Mouse (Mus musculus) C2C12 (cell line): ENCODE measurements at regions not wholly inside any gene's neighbourhood (a gene's known extent, or its start where the extent isn't known, plus 50 kb on each side); places are given as distances from the start of the nearest gene placed in this dataset.

Experiments
- H3K27me3 ChIP-seq: one replicate; pipeline ENCODE4 v1.6.1; 2011; ENCODE audit not compliant: control insufficient read depth, insufficient read depth, insufficient read length
- H3K36me3 ChIP-seq: one replicate; pipeline ENCODE4 v1.6.1; 2011; ENCODE audit not compliant: control insufficient read depth, insufficient read depth
- H3K4me3 ChIP-seq: one replicate; pipeline ENCODE4 v1.5.1; 2011; ENCODE audit warnings: mild to moderate bottlenecking, control low read depth; ENCODE audit not compliant: poor library complexity, insufficient read depth, severe bottlenecking
- H3K79me2 ChIP-seq: one replicate; pipeline ENCODE4 v1.6.1; 2011; ENCODE audit not compliant: control insufficient read depth, insufficient read depth
- H3K79me3 ChIP-seq: one replicate; pipeline ENCODE4 v1.6.1; 2011; ENCODE audit warnings: low read depth, control low read depth
- H3ac ChIP-seq: one replicate; pipeline ENCODE3; 2011; ENCODE audit warnings: low read depth; ENCODE audit not compliant: control insufficient read depth, insufficient read length
- CEBPB ChIP-seq: IDR thresholded peaks from one replicate; pipeline ENCODE4 v1.6.1; 2011; ENCODE audit warnings: low read depth, mild to moderate bottlenecking, control low read depth, moderate library complexity
- CTCF ChIP-seq: IDR thresholded peaks from one replicate; pipeline ENCODE4 v1.5.1; 2011; ENCODE audit not compliant: control insufficient read depth, insufficient read depth, insufficient read length
- FOSL1 ChIP-seq: IDR thresholded peaks from one replicate; pipeline ENCODE4 v1.8.0; 2011; ENCODE audit warnings: mild to moderate bottlenecking, low read length; ENCODE audit not compliant: poor library complexity, insufficient read depth, severe bottlenecking
- MAX ChIP-seq: IDR thresholded peaks from one replicate; pipeline ENCODE4 v1.6.1; 2011; ENCODE audit warnings: mild to moderate bottlenecking, control low read depth
- MYOD1 ChIP-seq: IDR thresholded peaks from one replicate; pipeline ENCODE4 v1.6.1; 2011; ENCODE audit warnings: low read depth; ENCODE audit not compliant: control insufficient read depth, insufficient read length
- MYOG ChIP-seq: IDR thresholded peaks from one replicate; pipeline ENCODE4 v1.6.1; 2011; ENCODE audit not compliant: control insufficient read depth, insufficient read length; ENCODE audit errors: extremely low read depth
- USF1 ChIP-seq: IDR thresholded peaks from one replicate; pipeline ENCODE4 v1.6.1; 2011; ENCODE audit warnings: low read depth, mild to moderate bottlenecking, control low read depth, moderate library complexity

DNA sequence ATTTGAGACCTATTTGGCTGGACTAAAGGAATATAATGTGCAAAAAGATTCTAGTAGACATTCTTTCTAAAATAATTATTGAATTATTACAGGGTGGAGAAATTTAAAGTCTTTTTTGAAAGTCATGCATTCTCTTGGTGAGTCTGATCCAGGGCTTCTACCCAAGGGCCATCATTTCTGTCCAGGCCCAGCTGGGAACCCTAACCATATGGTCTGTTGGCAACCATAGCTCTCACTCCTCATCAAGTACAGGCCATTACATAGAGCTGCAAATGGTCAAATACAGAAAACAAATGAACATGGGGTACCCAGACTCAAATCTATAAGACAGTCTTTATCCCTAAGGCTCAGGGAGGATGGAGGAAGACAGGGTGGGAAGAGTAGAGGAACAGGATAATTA lies 158.4 kb downstream of the Ankrd50 start:
- Histone ChIP-seq H3K36me3 (no peaks in the 10 kb centered on the region), H3K4me3 (no peak overlapping the region)
- TF ChIP-seq FOSL1 = no peak
- no peak for TF ChIP-seq USF1
- no peak for TF ChIP-seq CTCF
- TF ChIP-seq MAX = no peak
- no peak for TF ChIP-seq MYOG
- TF ChIP-seq CEBPB = no peak
- TF ChIP-seq MYOD1 = no peak

GRCm38 (mm10) chr3:38324663-38325062 lies 160.0 kb downstream of the Ankrd50 start:
- Histone ChIP-seq H3K79me3 (no peaks in the 10 kb centered on the region), H3K79me2 (no peaks in the 10 kb centered on the region), H3K4me3 (no peak overlapping the region), H3K27me3 (no peaks in the 10 kb centered on the region), H3ac (no peak overlapping the region), H3K36me3 (no peaks in the 10 kb centered on the region)
- TF ChIP-seq FOSL1 (no peak), MYOD1 (no peak), MYOG (no peak), MAX (no peak), CTCF (no peak), CEBPB (no peak), USF1 (no peak)

More for the DNA sequence above, 158.4 kb downstream of the Ankrd50 start:
- Histone ChIP-seq H3K27me3 (no peaks in the 10 kb centered on the region), H3K79me3 (no peaks in the 10 kb centered on the region), H3ac (no peak overlapping the region), H3K79me2 (no peaks in the 10 kb centered on the region)

DNA sequence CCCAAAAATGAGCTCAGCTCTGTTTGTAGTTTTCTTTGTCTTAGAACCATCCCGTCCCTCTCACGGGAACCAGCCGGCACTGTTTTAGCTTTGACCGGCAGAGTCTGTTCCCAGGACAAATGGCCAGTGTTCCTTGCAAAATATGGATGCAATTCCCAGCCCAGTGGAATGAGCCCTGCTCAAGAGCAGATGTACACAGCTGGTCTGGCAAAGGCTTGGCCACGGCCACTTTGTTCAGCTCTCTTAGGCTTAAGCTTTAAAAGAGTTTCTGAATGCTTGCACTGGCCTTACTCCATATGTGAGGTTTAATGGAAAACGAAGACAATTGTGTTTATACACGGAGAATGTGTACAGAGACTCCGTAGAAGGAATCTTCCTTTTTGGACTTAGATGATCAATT lies 162.2 kb downstream of the Ankrd50 start:
- TF ChIP-seq MYOD1 = no peak
- TF ChIP-seq FOSL1 = no peak
- no peak for TF ChIP-seq CEBPB
- TF ChIP-seq MAX = no peak
- no peak for TF ChIP-seq MYOG
- no peak for TF ChIP-seq CTCF
- no peak for TF ChIP-seq USF1
- H3K79me3 ChIP-seq = no peaks in the 10 kb centered on the region
- no peak overlapping the region for H3K4me3 ChIP-seq
- H3K36me3 ChIP-seq = no peaks in the 10 kb centered on the region
- no peak overlapping the region for H3ac ChIP-seq
- no peaks in the 10 kb centered on the region for H3K79me2 ChIP-seq
- no peaks in the 10 kb centered on the region for H3K27me3 ChIP-seq

DNA sequence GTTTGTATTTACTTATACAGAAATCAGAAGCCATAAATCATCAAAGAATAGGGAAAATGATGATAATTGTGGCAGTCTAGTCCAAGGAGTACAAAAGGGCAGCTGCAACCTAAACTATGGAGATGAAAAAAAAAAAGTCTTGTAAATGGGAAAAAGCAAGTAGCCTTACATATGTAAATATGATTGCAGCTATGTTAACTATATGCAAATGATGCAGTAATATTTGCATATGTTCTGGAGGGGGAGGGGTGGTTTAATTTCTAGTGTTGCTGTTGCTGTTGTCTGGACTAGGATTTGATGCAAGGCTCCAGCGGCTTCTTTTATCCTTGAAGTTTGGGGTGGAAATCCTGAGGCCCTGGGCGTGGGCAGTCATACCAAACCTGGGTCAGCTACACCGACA lies 163.0 kb downstream of the Ankrd50 start:
- H3ac ChIP-seq = no peak overlapping the region
- TF ChIP-seq MYOG = no peak
- TF ChIP-seq CEBPB = no peak

GRCm38 (mm10) chr3:38320998-38321397 lies 163.6 kb downstream of the Ankrd50 start:
- H3K27me3 ChIP-seq = no peaks in the 10 kb centered on the region
- no peaks in the 10 kb centered on the region for H3K79me3 ChIP-seq
- H3K36me3 ChIP-seq = no peaks in the 10 kb centered on the region
- no peaks in the 10 kb centered on the region for H3K79me2 ChIP-seq
- TF ChIP-seq MAX (no peak), CTCF (no peak), USF1 (no peak), MYOG (no peak), CEBPB (no peak), FOSL1 (no peak), MYOD1 (no peak)
- H3K4me3 ChIP-seq = no peak overlapping the region
- no peak overlapping the region for H3ac ChIP-seq

More for the DNA sequence above, 163.0 kb downstream of the Ankrd50 start:
- no peaks in the 10 kb centered on the region for H3K79me2 ChIP-seq
- no peaks in the 10 kb centered on the region for H3K36me3 ChIP-seq
- no peaks in the 10 kb centered on the region for H3K27me3 ChIP-seq
- H3K4me3 ChIP-seq = no peak overlapping the region
- no peaks in the 10 kb centered on the region for H3K79me3 ChIP-seq

DNA sequence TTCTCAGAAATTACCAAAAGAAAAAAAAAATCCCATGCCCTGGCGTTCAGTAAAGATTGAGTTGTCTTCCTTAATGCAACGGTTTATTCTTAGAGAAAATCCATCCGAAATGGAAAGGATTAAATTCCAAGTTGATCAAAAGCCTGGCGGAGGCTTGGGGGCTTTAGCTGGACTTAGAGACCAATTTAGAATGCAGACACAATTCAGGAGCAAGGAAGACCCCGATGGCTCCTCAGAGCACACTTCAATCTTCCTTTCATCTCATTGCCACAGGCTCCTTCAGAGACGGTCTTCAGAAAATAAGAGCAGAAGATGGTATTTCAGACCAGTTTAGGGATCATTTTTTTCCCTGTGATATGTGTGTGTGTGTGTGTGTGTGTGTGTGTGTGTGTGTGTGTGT lies 171.8 kb downstream of the Ankrd50 start:
- H3ac ChIP-seq = no peak overlapping the region
- H3K79me3 ChIP-seq = no peaks in the 10 kb centered on the region
- TF ChIP-seq FOSL1 (no peak), USF1 (no peak), CTCF (no peak), MYOD1 (no peak), CEBPB (no peak), MAX (no peak), MYOG (no peak)
- no peaks in the 10 kb centered on the region for H3K27me3 ChIP-seq
- H3K36me3 ChIP-seq = no peaks in the 10 kb centered on the region
- H3K79me2 ChIP-seq = no peaks in the 10 kb centered on the region
- no peak overlapping the region for H3K4me3 ChIP-seq

- H3K36me3 ChIP-seq = no peaks in the 10 kb centered on the region
- H3K79me2 ChIP-seq = no peaks in the 10 kb centered on the region
- TF ChIP-seq MAX = no peak
- TF ChIP-seq MYOG = no peak
- TF ChIP-seq CTCF = no peak
- no peak overlapping the region for H3K4me3 ChIP-seq
- H3K27me3 ChIP-seq = no peaks in the 10 kb centered on the region
- no peak overlapping the region for H3ac ChIP-seq
- H3K79me3 ChIP-seq = no peaks in the 10 kb centered on the region
Measured at GRCm38 (mm10) chr3:38312121-38312520, 172.5 kb downstream of the Ankrd50 start.
